8 mouse cellular contexts compared by ENCODE assay signal in the genomic region with DNA sequence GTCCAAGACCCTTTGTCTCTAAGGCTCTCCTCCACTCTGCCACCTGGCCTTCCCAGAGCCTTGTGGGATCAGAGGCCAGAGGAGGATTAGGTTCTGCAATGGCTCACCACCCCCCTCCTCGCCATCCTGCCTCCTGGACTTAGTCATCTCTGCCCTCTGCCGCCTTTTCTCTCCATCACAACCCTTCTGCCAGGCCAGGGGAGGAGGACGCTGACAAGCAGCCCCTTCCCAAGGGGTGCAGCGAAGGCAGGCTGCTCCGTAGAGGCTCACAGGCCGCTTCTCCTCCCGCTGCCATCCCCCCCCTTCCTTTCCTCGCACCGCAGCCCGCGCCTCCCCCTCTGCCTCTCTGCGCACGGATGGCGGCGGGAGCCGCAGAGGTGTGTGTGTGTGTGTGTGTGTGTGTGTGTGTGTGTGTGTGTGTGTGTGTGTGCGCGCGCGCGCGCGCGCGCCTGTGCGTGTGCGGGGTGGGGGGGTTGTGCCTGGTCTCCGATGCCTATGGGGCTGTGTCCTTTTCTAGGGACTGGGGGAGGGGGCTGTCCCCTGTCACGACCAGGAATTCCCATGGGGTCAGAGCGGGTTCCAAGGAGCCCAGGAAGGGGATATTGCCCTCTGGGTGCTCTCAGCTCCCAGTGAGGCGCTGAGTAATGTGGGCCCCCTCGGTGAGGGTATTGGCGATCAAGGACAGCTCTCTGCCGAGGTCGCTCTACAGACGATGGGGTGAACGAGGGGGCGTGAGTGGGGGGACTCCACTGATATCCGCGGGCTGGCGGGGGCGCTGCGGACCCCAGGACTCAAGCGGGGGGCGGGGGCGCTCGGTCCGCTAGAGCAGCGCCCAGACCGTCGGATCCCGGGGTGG. TPM values are rescaled to one million over a fixed set of nuclear protein-coding genes. Genes with fewer than 3 reads are reported as not detected.
DNase-seq lines count a peak whose midpoint lies in the region; ATAC-seq and TF ChIP-seq lines count a peak whose summit lies in the region.

Gene Ciz1, plus strand, starts transcription at position 177 of the 856 bp plus-strand sequence.

- ATAC-seq in liver, embryonic 16.5 days (ENCODE audit: low read depth): peak; percentile 20; the same call in 1 of the 2 replicates

- peaks cover 78% of the 10 kb centered on the region for H3K27me3 ChIP-seq in CH12.LX (replicated peaks)
- peaks cover 21% of the 10 kb centered on the region for H3K27me3 ChIP-seq in embryonic facial prominence, embryonic 10.5 days (replicated peaks; ENCODE audit: low read depth, poor library complexity, severe bottlenecking)
- H3K27me3 ChIP-seq in heart, embryonic 10.5 days (ENCODE audit: insufficient read depth, poor library complexity, severe bottlenecking): peaks cover 57% of the 10 kb centered on the region
- peaks cover 38% of the 10 kb centered on the region for H3K27me3 ChIP-seq in liver, embryonic 16.5 days (ENCODE audit: control insufficient read depth, insufficient read depth, low read depth, low read length)

- peak within 1 kb of the TSS in 1 of 3 experiments; percentile 60 for H3K4me3 ChIP-seq in CH12.LX (replicated peaks in 1 of 3; ENCODE audit: low read depth in 2 of 3, low read length in 2 of 3, poor library complexity in 1 of 3)
- peak within 1 kb of the TSS; percentile 79 for H3K4me3 ChIP-seq in embryonic facial prominence, embryonic 10.5 days
- H3K4me3 ChIP-seq in heart, embryonic 10.5 days: peak within 1 kb of the TSS; percentile 72
- H3K4me3 ChIP-seq in liver, embryonic 16.5 days (ENCODE audit: low read depth, low read length): peak within 1 kb of the TSS; percentile 58

- H3K36me3 ChIP-seq in CH12.LX (replicated peaks in 1 of 2; ENCODE audit: control insufficient read depth in 1 of 2, insufficient read depth in 1 of 2, low read length in 1 of 2): no peaks in the 10 kb centered on the region
- peaks cover 30% of the 10 kb centered on the region for H3K36me3 ChIP-seq in embryonic facial prominence, embryonic 10.5 days (replicated peaks)
- no peaks in the 10 kb centered on the region for H3K36me3 ChIP-seq in heart, embryonic 10.5 days
- no peaks in the 10 kb centered on the region for H3K36me3 ChIP-seq in liver, embryonic 16.5 days (ENCODE audit: control insufficient read depth, insufficient read depth)

- dilution Hi-C loops in CH12.LX (cut with MboI; ENCODE audit: extremely low pct_ligation_motif_present, extremely low pct_unique_long_range_greater_than_20kb, low sequenced_read_pairs): no loop called here

- no peaks in the 10 kb centered on the region for H3K79me2 ChIP-seq in CH12.LX (replicated peaks; ENCODE audit: control insufficient read depth, extremely low read depth, insufficient read depth, poor library complexity, severe bottlenecking)

- in situ Hi-C loops in CH12.LX (cut with MboI; ENCODE audit: low pct_ligation_motif_present, low pct_unique_long_range_greater_than_20kb, low sequenced_read_pairs): no loop called here

- peak within 1 kb of the TSS; percentile 48 for H3K4me2 ChIP-seq in CH12.LX (ENCODE audit: insufficient read depth, low read depth, poor library complexity, severe bottlenecking)
- peak within 1 kb of the TSS; percentile 93 for H3K4me2 ChIP-seq in liver, embryonic 16.5 days (ENCODE audit: low read depth, low read length)

- no peak for TF ChIP-seq CTCF in CH12.LX (conservative IDR thresholded peaks at IDR 0.05 in 1 of 2, IDR thresholded peaks at IDR 0.05 in 1 of 2; ENCODE audit: low read depth in 2 of 2, low read length in 2 of 2)

- WGBS in embryonic facial prominence, embryonic 10.5 days: under 1% methylated on average over 52 of the region's 52 CpGs
- WGBS in heart, embryonic 10.5 days: under 1% methylated on average over 34 of the region's 52 CpGs
- 1% methylated on average over 47 of the region's 52 CpGs for WGBS in liver, embryonic 16.5 days (ENCODE audit: insufficient replicate concordance)

- H3K27ac ChIP-seq in CH12.LX (ENCODE audit: insufficient read depth, low read depth): no peak within 1 kb of the TSS
- H3K27ac ChIP-seq in embryonic facial prominence, embryonic 10.5 days (replicated peaks): peak within 1 kb of the TSS; percentile 89
- peak within 1 kb of the TSS; percentile 83 for H3K27ac ChIP-seq in heart, embryonic 10.5 days
- H3K27ac ChIP-seq in liver, embryonic 16.5 days (ENCODE audit: low read length): no peak within 1 kb of the TSS

- no peaks in the 10 kb centered on the region for H3K9me3 ChIP-seq in CH12.LX (replicated peaks; ENCODE audit: low read length)
- no peaks in the 10 kb centered on the region for H3K9me3 ChIP-seq in embryonic facial prominence, embryonic 10.5 days
- H3K9me3 ChIP-seq in heart, embryonic 10.5 days: no peaks in the 10 kb centered on the region
- no peaks in the 10 kb centered on the region for H3K9me3 ChIP-seq in liver, embryonic 16.5 days (replicated peaks; ENCODE audit: control insufficient read depth, low read length)

- no peak within 1 kb of the TSS for H3K9ac ChIP-seq in CH12.LX (ENCODE audit: insufficient read depth, low read depth)
- peak within 1 kb of the TSS; percentile 45; the same call in 1 of the 2 replicates for H3K9ac ChIP-seq in liver, embryonic 16.5 days (ENCODE audit: low read depth, low read length)

- TF ChIP-seq POLR2A in CH12.LX (IDR thresholded peaks at IDR 0.05; ENCODE audit: low read depth, low read length): no peak

- DNase-seq in CH12.LX (ENCODE audit: extremely low read depth): no peak
- peak; percentile 58 for DNase-seq in adrenal gland, adult 2 months
- peak; percentile 72 for DNase-seq in embryonic facial prominence, embryonic 10.5 days (ENCODE audit: low spot score)
- no peak for DNase-seq in heart, embryonic 10.5 days (ENCODE audit: low spot score)
- peak; percentile 28 for DNase-seq in kidney, postnatal 14 days
- peak; percentile 50 for DNase-seq in retina, postnatal 7 days (ENCODE audit: low read depth, low spot score)
- no peak for DNase-seq in urinary bladder, postnatal 14 days (ENCODE audit: low spot score)

- peaks cover 7 to 23% of the 10 kb centered on the region in 2 experiments for H3K4me1 ChIP-seq in CH12.LX (ENCODE audit: control insufficient read depth in 1 of 2, insufficient read depth in 2 of 2)
- H3K4me1 ChIP-seq in embryonic facial prominence, embryonic 10.5 days: peaks cover 49% of the 10 kb centered on the region
- H3K4me1 ChIP-seq in heart, embryonic 10.5 days: peaks cover 59% of the 10 kb centered on the region
- H3K4me1 ChIP-seq in liver, embryonic 16.5 days (ENCODE audit: control insufficient read depth, low read depth, low read length): peaks cover 16% of the 10 kb centered on the region

- TF ChIP-seq EP300 in CH12.LX (IDR thresholded peaks at IDR 0.05; ENCODE audit: low read length): no peak

- TF ChIP-seq RAD21 in CH12.LX (IDR thresholded peaks at IDR 0.05; ENCODE audit: low read depth, low read length): no peak

TF ChIP-seq in CH12.LX, 34 proteins besides CTCF, POLR2A, EP300 and RAD21:
- TF ChIP-seq NRF1 (IDR thresholded peaks at IDR 0.05; ENCODE audit: low read depth, low read length) (peak; percentile 37; the same call in 1 of the 2 replicates), NELFE (IDR thresholded peaks at IDR 0.05; ENCODE audit: low read depth, low read length) (no peak)

RNA-seq across cellular contexts. Expression of gene Ciz1, which starts in this region (rescaled TPM):
- total RNA-seq in CH12.LX (2012; rRNA removed): 14.1 and 20.4 TPM in 2 replicates
- total RNA-seq in CH12.LX (2014; rRNA removed): 8.1 and 8.2 TPM in 2 replicates
- polyA plus RNA-seq in CH12.LX (2012; ENCODE audit: insufficient read length, low read depth): 47.0 and 47.3 TPM in 2 replicates
- 10 to 100 TPM; 54.0 to 94.0 TPM for total RNA-seq in adrenal gland, adult 2 months (2021)
- polyA plus RNA-seq in adrenal gland, adult 2 months (2012; rRNA removed): 290 and 303 TPM in 2 replicates
- polyA plus RNA-seq in embryonic facial prominence, embryonic 10.5 days (2016; fragmentation: Nextera tagmentation; extraction: Ambion mirVana): 65.8 and 66.4 TPM in 2 replicates
- polyA plus RNA-seq in heart, embryonic 10.5 days (2016; fragmentation: Nextera tagmentation; extraction: Ambion mirVana): 41.0 and 48.0 TPM in 2 replicates
- 15.1 and 18.8 TPM in 2 replicates for polyA plus RNA-seq in liver, embryonic 16.5 days (2015; fragmentation: Nextera tagmentation; extraction: Ambion mirVana)

Comparison
In these comparisons a context has a peak if more than half of its experiments do, and no peak if none do; other contexts are left out.
1. DNase-seq: peak in adrenal gland, adult 2 months (single experiment), embryonic facial prominence, embryonic 10.5 days (single experiment), kidney, postnatal 14 days (single experiment) and retina, postnatal 7 days (single experiment); none in CH12.LX (single experiment), heart, embryonic 10.5 days (single experiment) and urinary bladder, postnatal 14 days (single experiment).
2. H3K27ac ChIP-seq: peak in embryonic facial prominence, embryonic 10.5 days (single experiment) and heart, embryonic 10.5 days (single experiment); none in CH12.LX (single experiment) and liver, embryonic 16.5 days (single experiment).